Mouse (Mus musculus): Measurements from ENCODE around the gene Hist1h2bh. TPM values are rescaled to one million over a fixed set of nuclear protein-coding genes. Genes with fewer than 3 reads are reported as not detected.

The Hist1h2bh gene
- polyA plus RNA-seq, 1 experiment from 2014 or later, result 0.31 TPM

Small RNAs within 50 kb of the gene (microRNA-seq; reads per million reads assigned to microRNA genes)
- gene Gm44297 (not detected), gene Gm44359 (not detected), gene Gm44394 (not detected), gene n-TStga1 (not detected)

Other genes with a start within 250 kb of the Hist1h2bh start
- gene Zfp322a, start 174.2 kb downstream of the Hist1h2bh start, polyA plus RNA-seq (2015; fragmentation: Nextera tagmentation; extraction: Ambion mirVana), result 56.3 and 58.9 TPM in 2 replicates
- 10.8 TPM in 2 replicates for gene Abt1, start 119.5 kb downstream of the Hist1h2bh start, polyA plus RNA-seq (2015; fragmentation: Nextera tagmentation; extraction: Ambion mirVana)
- gene Btn1a1, start 77.5 kb downstream of the Hist1h2bh start, polyA plus RNA-seq (2015; fragmentation: Nextera tagmentation; extraction: Ambion mirVana), result 0.04 and 0.13 TPM in 2 replicates
- 0.13 TPM in 2 replicates for gene Btn2a2, start 54.5 kb downstream of the Hist1h2bh start, polyA plus RNA-seq (2015; fragmentation: Nextera tagmentation; extraction: Ambion mirVana)
- gene Hist1h4h, start 12.3 kb downstream of the Hist1h2bh start, polyA plus RNA-seq (2015; fragmentation: Nextera tagmentation; extraction: Ambion mirVana), result 6.4 and 7.4 TPM in 2 replicates
- 1.3 and 3.0 TPM in 2 replicates for gene Hist1h2af, start 9.5 kb downstream of the Hist1h2bh start, polyA plus RNA-seq (2015; fragmentation: Nextera tagmentation; extraction: Ambion mirVana)
- 3.1 and 5.3 TPM in 2 replicates for gene Hist1h3g, start 8.0 kb downstream of the Hist1h2bh start, polyA plus RNA-seq (2015; fragmentation: Nextera tagmentation; extraction: Ambion mirVana)
- 0.75 and 0.84 TPM in 2 replicates for gene Hist1h3f, start 660 bp upstream of the Hist1h2bh start, polyA plus RNA-seq (2015; fragmentation: Nextera tagmentation; extraction: Ambion mirVana)
- not detected in 2 replicates for gene Hist1h4f, start 8.3 kb upstream of the Hist1h2bh start, polyA plus RNA-seq (2015; fragmentation: Nextera tagmentation; extraction: Ambion mirVana)
- gene Hist1h1d, start 9.9 kb upstream of the Hist1h2bh start, polyA plus RNA-seq (2015; fragmentation: Nextera tagmentation; extraction: Ambion mirVana), result 0.23 and 0.24 TPM in 2 replicates
- gene Hist1h3e, start 19.0 kb upstream of the Hist1h2bh start, polyA plus RNA-seq (2015; fragmentation: Nextera tagmentation; extraction: Ambion mirVana), result 3.1 and 4.7 TPM in 2 replicates
- 51.6 and 53.6 TPM in 2 replicates for gene Hist1h2ae, start 27.8 kb upstream of the Hist1h2bh start, polyA plus RNA-seq (2015; fragmentation: Nextera tagmentation; extraction: Ambion mirVana)
- gene Hist1h2bg, start 28.0 kb upstream of the Hist1h2bh start, polyA plus RNA-seq (2015; fragmentation: Nextera tagmentation; extraction: Ambion mirVana), result 4.1 and 7.5 TPM in 2 replicates
- gene Hist1h2bf, start 30.8 kb upstream of the Hist1h2bh start, polyA plus RNA-seq (2015; fragmentation: Nextera tagmentation; extraction: Ambion mirVana), result 3.3 and 4.5 TPM in 2 replicates
- 0.93 and 1.7 TPM in 2 replicates for gene Hist1h2ad, start 31.0 kb upstream of the Hist1h2bh start, polyA plus RNA-seq (2015; fragmentation: Nextera tagmentation; extraction: Ambion mirVana)
- 2.1 and 3.1 TPM in 2 replicates for gene Hist1h3d, start 32.4 kb upstream of the Hist1h2bh start, polyA plus RNA-seq (2015; fragmentation: Nextera tagmentation; extraction: Ambion mirVana)
- 74.3 and 84.0 TPM in 2 replicates for gene Hist1h4d, start 38.2 kb upstream of the Hist1h2bh start, polyA plus RNA-seq (2015; fragmentation: Nextera tagmentation; extraction: Ambion mirVana)
- gene Hist1h2be, start 77.7 kb upstream of the Hist1h2bh start, polyA plus RNA-seq (2015; fragmentation: Nextera tagmentation; extraction: Ambion mirVana), result 1.4 and 2.0 TPM in 2 replicates
- gene Hist1h1e, start 79.2 kb upstream of the Hist1h2bh start, polyA plus RNA-seq (2015; fragmentation: Nextera tagmentation; extraction: Ambion mirVana), result 12.6 and 15.0 TPM in 2 replicates
- 0.69 and 1.1 TPM in 2 replicates for gene Hist1h2ac, start 140.6 kb upstream of the Hist1h2bh start, polyA plus RNA-seq (2015; fragmentation: Nextera tagmentation; extraction: Ambion mirVana)
- gene Hist1h2bc, start 140.8 kb upstream of the Hist1h2bh start, polyA plus RNA-seq (2015; fragmentation: Nextera tagmentation; extraction: Ambion mirVana), result 22.2 and 24.4 TPM in 2 replicates
- gene Hist1h1t, start 152.4 kb upstream of the Hist1h2bh start, polyA plus RNA-seq (2015; fragmentation: Nextera tagmentation; extraction: Ambion mirVana), result not detected in 2 replicates
- 5.1 and 5.8 TPM in 2 replicates for gene Hist1h4c, start 155.1 kb upstream of the Hist1h2bh start, polyA plus RNA-seq (2015; fragmentation: Nextera tagmentation; extraction: Ambion mirVana)
- gene Hfe, start 167.5 kb upstream of the Hist1h2bh start, polyA plus RNA-seq (2015; fragmentation: Nextera tagmentation; extraction: Ambion mirVana), result 2.0 and 2.7 TPM in 2 replicates
- gene Hist1h1c, start 195.4 kb upstream of the Hist1h2bh start, polyA plus RNA-seq (2015; fragmentation: Nextera tagmentation; extraction: Ambion mirVana), result 9.8 and 11.1 TPM in 2 replicates
- 3.2 and 4.4 TPM in 2 replicates for gene Hist1h3c, start 202.2 kb upstream of the Hist1h2bh start, polyA plus RNA-seq (2015; fragmentation: Nextera tagmentation; extraction: Ambion mirVana)
- gene Hist1h2bb, start 203.3 kb upstream of the Hist1h2bh start, polyA plus RNA-seq (2015; fragmentation: Nextera tagmentation; extraction: Ambion mirVana), result 2.8 and 3.2 TPM in 2 replicates
- 28.4 and 31.0 TPM in 2 replicates for gene Hist1h2ab, start 207.7 kb upstream of the Hist1h2bh start, polyA plus RNA-seq (2015; fragmentation: Nextera tagmentation; extraction: Ambion mirVana)
- gene Hist1h3b, start 208.9 kb upstream of the Hist1h2bh start, polyA plus RNA-seq (2015; fragmentation: Nextera tagmentation; extraction: Ambion mirVana), result 6.3 and 8.7 TPM in 2 replicates
- gene Hist1h4b, start 213.6 kb upstream of the Hist1h2bh start, polyA plus RNA-seq (2015; fragmentation: Nextera tagmentation; extraction: Ambion mirVana), result 4.6 and 5.2 TPM in 2 replicates
- 0.44 and 0.57 TPM in 2 replicates for gene Hist1h4a, start 217.8 kb upstream of the Hist1h2bh start, polyA plus RNA-seq (2015; fragmentation: Nextera tagmentation; extraction: Ambion mirVana)
- gene Hist1h3a, start 219.0 kb upstream of the Hist1h2bh start, polyA plus RNA-seq (2015; fragmentation: Nextera tagmentation; extraction: Ambion mirVana), result 1.4 and 3.3 TPM in 2 replicates
- 1.6 and 2.2 TPM in 2 replicates for gene Hist1h1a, start 220.3 kb upstream of the Hist1h2bh start, polyA plus RNA-seq (2015; fragmentation: Nextera tagmentation; extraction: Ambion mirVana)
- 0.15 TPM in 1 of 2 replicates, not detected in the other for gene Trim38, start 226.5 kb upstream of the Hist1h2bh start, polyA plus RNA-seq (2015; fragmentation: Nextera tagmentation; extraction: Ambion mirVana)